Mouse (Mus musculus): ENCODE measurements around the gene Ambn.
"Not testable (repeated sequence)": the region's sequence is repeated elsewhere in the genome, so short reads cannot be mapped to it uniquely, and the experiment has no call there.

The Ambn gene

DNA sequence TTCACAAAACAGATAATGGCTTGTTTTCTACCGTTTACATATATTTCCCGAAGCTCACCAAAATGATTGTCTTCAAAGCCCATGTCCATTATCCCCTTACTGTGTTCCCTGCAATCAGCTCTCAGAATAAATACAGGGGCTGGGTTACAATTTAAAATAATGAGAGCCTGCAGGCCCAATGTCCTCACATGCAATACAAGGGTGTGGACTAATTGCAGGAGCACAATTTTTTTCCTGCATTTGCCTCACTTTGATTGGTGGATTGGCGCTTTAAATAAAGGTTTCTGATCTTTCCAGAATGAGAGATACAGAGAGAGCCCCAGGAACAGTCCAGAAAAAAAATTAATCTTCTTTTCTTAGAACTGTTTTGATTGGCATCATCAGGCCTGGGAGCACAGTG is at the start of gene Ambn:
Gene Ambn, plus strand, starts transcription at position 301 of the 400 bp plus-strand sequence.
- no peak for DNase-seq (ENCODE audit: low spot score in 2 of 2)

DNA sequence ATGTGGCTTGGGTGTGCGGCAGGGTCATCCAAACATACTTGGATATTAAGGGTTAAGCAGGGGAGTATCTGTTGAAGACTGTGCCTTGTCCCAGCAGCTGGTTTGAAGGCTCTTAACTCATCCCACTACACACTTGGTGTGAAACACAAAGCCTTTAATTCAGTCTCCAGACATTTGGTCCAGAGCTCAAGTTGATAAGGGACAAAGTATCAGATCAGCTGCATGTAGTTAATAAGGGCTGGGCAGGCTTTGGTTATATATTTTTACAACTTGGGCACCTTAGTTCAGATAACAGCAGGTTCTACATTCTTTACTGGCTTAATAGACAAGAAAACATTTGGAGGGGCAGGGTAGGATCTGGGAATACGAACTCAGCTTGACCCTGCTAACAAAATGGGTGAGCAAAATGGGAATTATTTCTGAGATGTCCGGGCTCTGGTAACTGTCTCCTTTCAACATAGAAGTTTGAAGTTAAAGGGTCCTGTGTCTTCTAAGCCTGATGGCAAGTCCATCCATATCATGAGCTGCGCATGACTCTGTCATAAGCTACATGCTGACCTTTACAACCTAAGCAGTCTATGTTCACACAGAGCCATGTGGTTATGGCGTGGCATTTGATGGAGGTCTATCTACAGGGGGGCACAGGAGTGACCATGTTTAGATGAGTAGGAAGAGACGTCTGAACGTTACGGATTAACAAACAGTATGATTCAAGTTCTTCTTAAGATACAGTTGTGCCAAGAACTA is 35.3 kb upstream of the Ambn start:
- no peak for DNase-seq (ENCODE audit: low spot score in 2 of 2)

DNA sequence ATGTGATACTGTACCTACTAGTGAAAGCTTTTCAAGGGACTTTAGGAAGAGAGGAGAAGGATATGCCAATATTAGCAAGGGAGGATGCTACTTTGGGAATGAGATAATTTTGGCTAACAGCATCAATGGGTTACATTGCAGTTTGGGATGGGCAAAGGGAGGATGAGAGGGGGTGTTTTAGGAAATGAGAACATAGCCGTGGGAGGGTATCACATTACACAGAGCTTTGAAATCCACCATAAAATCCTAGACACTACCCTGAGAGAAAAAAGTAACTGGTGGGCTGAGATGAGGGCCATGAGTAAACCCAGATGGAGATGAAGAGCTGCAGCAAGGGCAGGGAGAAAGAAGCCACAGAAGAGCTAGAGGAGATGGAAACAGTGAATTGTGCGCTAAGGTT is 30.9 kb upstream of the Ambn start:
- DNase-seq (ENCODE audit: low spot score in 2 of 2): not testable (repeated sequence)

DNA sequence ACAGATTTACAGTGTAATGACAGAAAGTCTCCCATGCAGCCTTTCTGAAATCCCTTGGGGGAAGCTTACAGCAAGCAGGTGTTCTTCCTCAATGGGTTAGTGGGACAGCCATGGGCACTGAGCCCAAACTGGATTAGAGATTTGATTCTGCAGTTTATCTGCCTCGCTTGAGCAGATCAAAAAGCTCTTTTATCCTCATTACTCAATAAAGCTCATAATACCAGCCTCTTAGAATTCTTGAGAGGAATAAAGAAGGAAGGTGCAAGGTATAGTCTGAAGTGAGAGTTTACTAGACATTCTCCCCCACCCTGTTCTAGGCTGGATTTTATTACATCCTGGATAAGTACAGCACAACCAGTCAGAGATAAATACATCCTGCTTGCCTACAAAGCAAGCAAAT is 29.0 kb upstream of the Ambn start:
- DNase-seq (ENCODE audit: low spot score in 2 of 2): no peak

DNA sequence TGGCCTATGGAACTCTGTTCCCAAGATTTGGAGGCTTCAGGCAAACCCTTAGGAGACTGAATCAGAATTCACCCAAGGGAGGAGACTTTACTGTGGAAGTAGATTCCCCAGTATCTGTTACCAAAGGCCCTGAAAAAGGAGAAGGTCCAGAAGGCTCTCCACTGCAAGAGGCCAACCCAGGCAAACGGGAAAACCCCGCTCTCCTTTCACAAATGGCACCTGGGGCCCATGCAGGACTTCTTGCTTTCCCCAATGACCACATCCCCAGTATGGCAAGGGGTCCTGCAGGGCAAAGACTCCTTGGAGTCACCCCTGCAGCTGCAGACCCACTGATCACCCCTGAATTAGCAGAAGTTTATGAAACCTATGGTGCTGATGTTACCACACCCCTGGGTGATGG is 11.7 kb downstream of the Ambn start:
- no peak for DNase-seq (ENCODE audit: low spot score in 2 of 2)

DNA sequence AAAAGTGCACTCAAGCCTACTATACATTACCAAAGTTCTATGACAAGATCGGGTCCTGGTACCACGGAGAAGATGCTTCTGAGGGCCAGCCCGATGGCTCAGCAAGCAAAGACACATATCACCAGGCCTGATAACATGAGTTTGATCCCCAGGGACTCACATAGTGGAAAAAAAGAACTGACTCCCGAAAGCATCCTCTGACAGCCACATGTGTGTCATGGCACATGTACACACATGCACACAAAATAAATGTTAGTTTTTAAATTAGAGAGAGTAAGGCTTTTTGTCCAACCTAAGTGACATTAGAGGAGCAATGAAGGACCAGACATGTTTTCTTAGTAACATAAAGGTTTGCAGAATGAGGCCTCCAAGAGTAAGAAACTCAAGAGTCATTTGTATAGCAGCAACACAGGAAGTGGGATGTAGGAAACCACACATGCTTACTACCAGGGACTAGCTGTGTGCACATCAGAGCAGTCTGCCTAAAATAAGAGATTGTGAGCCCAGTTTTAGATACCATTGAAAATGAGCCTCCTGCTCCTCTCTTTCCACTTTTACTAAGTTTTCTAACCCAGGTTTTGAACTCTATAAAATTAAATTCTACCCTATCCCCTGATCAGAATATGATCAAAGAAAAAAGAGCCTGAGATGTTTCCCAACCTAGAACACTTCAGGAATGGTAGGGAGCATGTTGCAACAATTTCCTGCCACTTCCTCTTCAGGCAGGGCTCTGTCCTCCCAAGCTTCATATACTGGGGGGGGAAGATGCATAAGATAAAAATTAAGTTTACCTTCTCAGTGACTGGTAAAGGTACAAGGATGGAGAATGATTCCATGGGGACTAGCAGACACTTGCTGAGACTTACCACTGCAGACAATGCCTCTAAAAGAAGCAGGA is 13.3 kb downstream of the Ambn start:
- DNase-seq (ENCODE audit: low spot score in 2 of 2): no peak

DNA sequence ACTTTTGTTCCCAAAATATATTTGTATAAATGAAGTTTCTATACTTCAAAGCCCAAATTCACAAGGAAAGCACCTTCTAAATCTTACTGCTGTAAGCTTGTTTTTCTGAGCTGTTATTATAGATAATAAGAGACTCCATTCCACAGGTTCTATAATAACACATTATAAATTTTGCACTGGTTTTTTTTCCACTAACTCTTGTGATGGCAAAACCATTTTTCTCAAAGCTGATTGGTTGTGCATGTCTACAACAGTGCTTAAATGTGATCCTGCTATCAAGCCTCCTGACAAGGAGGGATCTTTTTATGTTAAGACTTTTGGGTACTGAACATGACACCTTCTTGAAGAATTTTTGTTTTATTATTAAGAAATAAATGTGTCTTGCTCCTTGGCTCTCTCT is 31.9 kb downstream of the Ambn start, which contains the start of gene Enam:
Gene Enam, plus strand, starts transcription at position 301 of the 400 bp plus-strand sequence.
- no peak for DNase-seq (ENCODE audit: low spot score in 2 of 2)

DNA sequence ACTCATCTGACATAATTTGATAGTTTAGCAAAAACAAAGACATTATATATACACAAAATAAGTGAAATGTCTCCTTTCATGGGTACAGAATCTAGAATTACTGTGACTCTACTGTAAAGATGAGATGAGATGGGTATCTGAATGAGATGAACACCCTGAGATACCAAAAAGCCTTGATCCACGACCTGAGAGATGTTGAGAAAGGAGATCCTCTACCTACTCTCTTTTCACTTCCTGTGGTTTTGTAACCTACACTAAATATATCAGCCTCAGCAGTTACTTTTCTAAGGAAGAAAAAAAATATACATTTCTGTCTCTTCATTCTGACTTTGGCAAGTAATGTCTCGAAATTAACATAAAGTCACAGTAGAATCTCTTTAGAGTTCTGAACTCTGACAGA is 33.2 kb downstream of the Ambn start:
- no peak for DNase-seq (ENCODE audit: low spot score in 2 of 2)

DNA sequence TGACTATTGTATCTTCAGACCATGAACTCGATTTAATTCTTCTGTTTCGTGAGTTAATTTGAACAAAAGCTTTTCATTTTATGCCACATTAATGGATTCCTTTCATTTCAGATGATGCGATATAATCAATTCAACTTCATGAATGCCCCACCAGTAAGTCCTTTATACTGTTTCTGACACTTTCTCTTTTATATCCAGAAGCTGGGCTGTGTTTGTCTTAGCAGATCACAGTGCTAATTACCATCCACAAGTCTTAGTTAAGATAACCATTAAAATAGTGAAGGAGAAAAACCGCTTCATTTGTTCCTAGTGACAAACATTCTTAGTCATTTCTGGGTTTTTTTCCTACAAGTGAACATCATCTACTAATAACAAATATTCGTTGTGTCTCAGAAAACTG is 35.3 kb downstream of the Ambn start:
- no peak for DNase-seq (ENCODE audit: low spot score in 2 of 2)

DNA sequence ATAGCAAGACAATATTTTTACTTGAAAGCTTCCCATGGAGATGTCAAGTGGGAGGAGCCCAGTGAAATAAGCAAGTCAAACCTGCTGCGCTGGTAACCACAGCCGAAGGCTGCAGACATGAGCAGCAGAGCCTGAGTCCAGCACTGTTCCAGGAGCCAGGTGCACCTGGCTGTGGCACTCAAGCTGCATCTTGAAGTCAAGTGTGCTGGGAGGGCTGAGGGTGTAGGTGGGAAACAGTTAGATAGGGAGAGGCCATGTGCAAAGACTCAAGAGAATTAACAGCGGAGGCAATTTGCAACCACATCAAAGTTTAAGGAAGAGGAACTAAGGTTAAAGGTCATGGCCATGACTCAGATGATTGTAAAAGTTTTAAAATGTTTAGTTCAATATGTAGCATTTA is 44.0 kb downstream of the Ambn start:
- DNase-seq (ENCODE audit: low spot score in 2 of 2): no peak

DNA sequence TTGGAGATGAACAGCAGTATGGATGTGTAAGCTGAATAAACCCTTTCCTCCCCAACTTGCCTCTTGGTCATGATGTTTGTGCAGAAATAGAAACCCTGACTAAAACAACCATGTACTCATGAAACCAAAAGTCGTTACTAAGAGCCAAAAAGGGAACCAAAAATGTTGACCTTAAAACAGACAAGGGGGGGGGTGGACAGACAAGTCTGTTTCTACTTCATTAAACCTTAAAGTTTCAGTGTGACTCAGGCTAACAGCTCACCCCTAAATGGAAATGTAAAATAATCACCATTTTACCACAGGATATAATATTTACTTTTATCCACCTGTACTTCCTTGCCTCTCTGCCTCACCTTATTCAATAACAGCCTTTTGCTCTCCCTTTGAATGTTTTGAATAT is 52.8 kb downstream of the Ambn start:
- DNase-seq (ENCODE audit: low spot score in 2 of 2): no peak

DNA sequence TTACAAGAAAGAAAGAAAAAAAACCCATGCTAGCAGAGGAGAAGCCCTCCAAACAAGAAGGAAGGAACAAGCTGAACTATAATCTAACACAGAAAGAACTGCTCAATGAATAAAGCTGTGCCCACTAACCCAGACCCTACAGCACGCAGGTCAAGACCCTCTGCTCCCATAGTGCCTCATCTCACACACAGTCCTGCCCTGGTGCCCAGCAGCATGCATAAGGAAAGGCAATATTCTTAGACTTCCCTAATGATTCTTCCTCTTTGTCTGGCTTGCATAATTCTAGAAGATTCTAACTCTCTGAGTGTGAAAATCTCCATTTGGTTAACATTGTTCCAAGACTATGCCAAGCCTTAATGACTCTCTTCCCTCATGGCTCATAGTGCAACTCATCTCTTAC is 53.2 kb downstream of the Ambn start:
- DNase-seq (ENCODE audit: low spot score in 2 of 2): no peak
